Mouse (Mus musculus): ENCODE measurements around the gene Ythdf2. TPM values are rescaled to one million over a fixed set of nuclear protein-coding genes. Genes with fewer than 3 reads are reported as not detected.

Ythdf2 gene
- polyA plus RNA-seq, 1 experiment from 2014 or later: 52.6 TPM

- Histone ChIP-seq H3K27me3 (ENCODE audit: control insufficient read depth, insufficient read depth, low read length) (no peaks in the 10 kb centered on the region), H3K4me2 (replicated peaks; ENCODE audit: low read depth) (no peak overlapping the region), H3K36me3 (ENCODE audit: control insufficient read depth, insufficient read depth, low read length) (no peaks in the 10 kb centered on the region), H3K4me3 (ENCODE audit: low read depth, low read length) (no peak overlapping the region), H3K27ac (replicated peaks) (no peak overlapping the region), H3K4me1 (replicated peaks; ENCODE audit: control insufficient read depth, insufficient read depth) (no peaks in the 10 kb centered on the region), H3K9me3 (ENCODE audit: control insufficient read depth, low read length) (no peaks in the 10 kb centered on the region), H3K9ac (ENCODE audit: low read length) (no peak overlapping the region)
- DNase-seq (ENCODE audit: low spot score) (peak; percentile 23), ATAC-seq (ENCODE audit: low FRiP score, low TSS enrichment) (no peak)
- no peak for TF ChIP-seq CTCF (IDR thresholded peaks at IDR 0.05; ENCODE audit: low read depth)
- 68% methylated on average over 2 of the region's 2 CpGs for WGBS
Measured at GRCm38 (mm10) chr4:132217781-132218180, 5.7 kb upstream of the Ythdf2 start.

- DNase-seq (ENCODE audit: low spot score): no peak
- WGBS: 50% methylated on average over 1 of the region's 1 CpGs
Measured at GRCm38 (mm10) chr4:132216602-132217001, 4.5 kb upstream of the Ythdf2 start.

GRCm38 (mm10) chr4:132214847-132215246 lies 2.7 kb upstream of the Ythdf2 start:
- H3K4me3 ChIP-seq (ENCODE audit: low read depth, low read length): no peak overlapping the region
- ATAC-seq (ENCODE audit: low FRiP score, low TSS enrichment) (peak; percentile 44), DNase-seq (ENCODE audit: low spot score) (peak; percentile 17)
- H3K27ac ChIP-seq (replicated peaks): no peak overlapping the region; the same call in 1 of the 2 replicates
- H3K27me3 ChIP-seq (ENCODE audit: control insufficient read depth, insufficient read depth, low read length): no peaks in the 10 kb centered on the region
- no peak overlapping the region for H3K9ac ChIP-seq (ENCODE audit: low read length)
- WGBS: 56% methylated on average over 4 of the region's 4 CpGs
- peaks cover 4% of the 10 kb centered on the region; the same call in 1 of the 2 replicates for H3K4me1 ChIP-seq (replicated peaks; ENCODE audit: control insufficient read depth, insufficient read depth)
- no peaks in the 10 kb centered on the region for H3K9me3 ChIP-seq (ENCODE audit: control insufficient read depth, low read length)
- H3K36me3 ChIP-seq (ENCODE audit: control insufficient read depth, insufficient read depth, low read length): no peaks in the 10 kb centered on the region
- TF ChIP-seq CTCF (IDR thresholded peaks at IDR 0.05; ENCODE audit: low read depth) (no peak), EP300 (optimal IDR thresholded peaks at IDR 0.05) (no peak)
- no peak overlapping the region for H3K4me2 ChIP-seq (replicated peaks; ENCODE audit: low read depth)

More at GRCm38 (mm10) chr4:132216602-132217001, 4.5 kb upstream of the Ythdf2 start:
- no peak overlapping the region for H3K27ac ChIP-seq (replicated peaks)
- H3K4me3 ChIP-seq (ENCODE audit: low read depth, low read length): no peak overlapping the region
- no peaks in the 10 kb centered on the region for H3K27me3 ChIP-seq (ENCODE audit: control insufficient read depth, insufficient read depth, low read length)
- H3K9ac ChIP-seq (ENCODE audit: low read length): no peak overlapping the region
- H3K36me3 ChIP-seq (ENCODE audit: control insufficient read depth, insufficient read depth, low read length): no peaks in the 10 kb centered on the region
- no peak for TF ChIP-seq CTCF (IDR thresholded peaks at IDR 0.05; ENCODE audit: low read depth)
- ATAC-seq (ENCODE audit: low FRiP score, low TSS enrichment): no peak
- no peaks in the 10 kb centered on the region for H3K4me1 ChIP-seq (replicated peaks; ENCODE audit: control insufficient read depth, insufficient read depth)
- no peak overlapping the region for H3K4me2 ChIP-seq (replicated peaks; ENCODE audit: low read depth)
- H3K9me3 ChIP-seq (ENCODE audit: control insufficient read depth, low read length): no peaks in the 10 kb centered on the region

GRCm38 (mm10) chr4:132211091-132211942 lies 786 bp downstream of the Ythdf2 start:
- Histone ChIP-seq H3K9ac (ENCODE audit: low read length) (peak overlapping the region; percentile 98), H3K4me3 (ENCODE audit: low read depth, low read length) (peak overlapping the region; percentile 95), H3K4me1 (replicated peaks; ENCODE audit: control insufficient read depth, insufficient read depth) (peaks cover 4% of the 10 kb centered on the region; the same call in 1 of the 2 replicates), H3K4me2 (replicated peaks; ENCODE audit: low read depth) (peak overlapping the region; percentile 94), H3K27me3 (ENCODE audit: control insufficient read depth, insufficient read depth, low read length) (no peaks in the 10 kb centered on the region), H3K9me3 (ENCODE audit: control insufficient read depth, low read length) (no peaks in the 10 kb centered on the region), H3K36me3 (ENCODE audit: control insufficient read depth, insufficient read depth, low read length) (no peaks in the 10 kb centered on the region), H3K27ac (replicated peaks) (peak overlapping the region; percentile 97)
- DNase-seq (ENCODE audit: low spot score): peak; percentile 44
- peak; percentile 66 for ATAC-seq (ENCODE audit: low FRiP score, low TSS enrichment)
- under 1% methylated on average over 60 of the region's 89 CpGs for WGBS
- TF ChIP-seq EP300 (optimal IDR thresholded peaks at IDR 0.05): no peak

GRCm38 (mm10) chr4:132210325-132210724 lies 1.8 kb downstream of the Ythdf2 start:
- peak; percentile 24; the same call in 1 of the 2 replicates for ATAC-seq (ENCODE audit: low FRiP score, low TSS enrichment)
- 3% methylated on average over 2 of the region's 2 CpGs for WGBS
- peak overlapping the region; percentile 95 for H3K4me3 ChIP-seq (ENCODE audit: low read depth, low read length)
- no peak for TF ChIP-seq EP300 (optimal IDR thresholded peaks at IDR 0.05)
- TF ChIP-seq CTCF (IDR thresholded peaks at IDR 0.05; ENCODE audit: low read depth): no peak
- peak overlapping the region; percentile 97; the same call in 1 of the 2 replicates for H3K27ac ChIP-seq (replicated peaks)
- H3K4me2 ChIP-seq (replicated peaks; ENCODE audit: low read depth): peak overlapping the region; percentile 94
- peak; percentile 19 for DNase-seq (ENCODE audit: low spot score)
- no peaks in the 10 kb centered on the region for H3K36me3 ChIP-seq (ENCODE audit: control insufficient read depth, insufficient read depth, low read length)
- no peaks in the 10 kb centered on the region for H3K27me3 ChIP-seq (ENCODE audit: control insufficient read depth, insufficient read depth, low read length)
- H3K9me3 ChIP-seq (ENCODE audit: control insufficient read depth, low read length): no peaks in the 10 kb centered on the region
- peaks cover 4% of the 10 kb centered on the region; the same call in 1 of the 2 replicates for H3K4me1 ChIP-seq (replicated peaks; ENCODE audit: control insufficient read depth, insufficient read depth)
- H3K9ac ChIP-seq (ENCODE audit: low read length): peak overlapping the region; percentile 98

GRCm38 (mm10) chr4:132209299-132209698 lies 2.8 kb downstream of the Ythdf2 start:
- H3K9ac ChIP-seq (ENCODE audit: low read length): no peak overlapping the region
- 0 out of 2 replicates have a peak overlapping the region, but pooled peaks have one; percentile 6 for H3K4me2 ChIP-seq (replicated peaks; ENCODE audit: low read depth)
- no peak for DNase-seq (ENCODE audit: low spot score)
- no peak for ATAC-seq (ENCODE audit: low FRiP score, low TSS enrichment)
- H3K36me3 ChIP-seq (ENCODE audit: control insufficient read depth, insufficient read depth, low read length): peaks cover 5% of the 10 kb centered on the region; the same call in 1 of the 2 replicates
- H3K9me3 ChIP-seq (ENCODE audit: control insufficient read depth, low read length): no peaks in the 10 kb centered on the region
- 79% methylated on average over 2 of the region's 2 CpGs for WGBS
- no peaks in the 10 kb centered on the region for H3K27me3 ChIP-seq (ENCODE audit: control insufficient read depth, insufficient read depth, low read length)
- 0 out of 2 replicates have a peak overlapping the region, but pooled peaks have one; percentile 9 for H3K27ac ChIP-seq (replicated peaks)
- no peak for TF ChIP-seq CTCF (IDR thresholded peaks at IDR 0.05; ENCODE audit: low read depth)
- no peak for TF ChIP-seq EP300 (optimal IDR thresholded peaks at IDR 0.05)
- no peak overlapping the region for H3K4me3 ChIP-seq (ENCODE audit: low read depth, low read length)
- H3K4me1 ChIP-seq (replicated peaks; ENCODE audit: control insufficient read depth, insufficient read depth): peaks cover 4% of the 10 kb centered on the region; the same call in 1 of the 2 replicates
